Mouse (Mus musculus): ENCODE measurements around the gene Gm20929. TPM values are rescaled to one million over a fixed set of nuclear protein-coding genes. Genes with fewer than 3 reads are reported as not detected.
"Not testable (repeated sequence)": the region's sequence is repeated elsewhere in the genome, so short reads cannot be mapped to it uniquely, and the experiment has no call there.

Gm20929 gene
- not detected in 2 replicates for polyA plus RNA-seq (2016; fragmentation: Nextera tagmentation; extraction: Ambion mirVana)

DNA sequence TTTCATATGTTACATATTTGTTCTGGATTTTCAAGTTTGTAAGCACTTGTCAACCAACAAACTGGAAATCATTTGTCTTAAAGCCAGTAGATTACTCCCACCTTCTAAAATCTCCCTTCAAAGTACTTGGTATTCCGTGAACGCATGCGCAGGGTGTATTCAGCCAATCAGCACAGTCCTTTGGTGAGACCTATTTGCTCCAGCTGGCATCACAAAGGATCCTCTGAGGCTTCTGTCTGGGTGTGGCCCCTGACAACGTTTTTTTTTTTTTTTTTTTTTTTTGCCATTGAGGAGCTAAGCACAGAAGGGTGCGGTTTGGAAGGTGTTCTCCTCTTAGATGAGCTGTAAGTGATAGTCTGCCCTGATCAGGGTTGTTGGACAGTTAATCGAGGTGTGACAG, at the start of gene Gm20929:
Gene Gm20929, plus strand, starts transcription at position 301 of the 400 bp plus-strand sequence.
- not testable (repeated sequence) for H3K27me3 ChIP-seq (ENCODE audit: poor library complexity, severe bottlenecking)
- WGBS: no CpG with 5 or more reads among the region's 6 CpGs

More for the DNA sequence above, at the start of gene Gm20929:
- H3K4me1 ChIP-seq; H3K9me3 ChIP-seq; H3K36me3 ChIP-seq (replicated peaks); DNase-seq (ENCODE audit: extremely low spot score, low spot score); H3K4me3 ChIP-seq; H3K27ac ChIP-seq: not testable (repeated sequence)

Measured in forebrain, embryonic 10.5 days (tissue).